Mouse (Mus musculus) brain, embryonic 14.5 days (tissue): Measurements from ENCODE around the gene Cox18. TPM values are rescaled to one million over a fixed set of nuclear protein-coding genes. Genes with fewer than 3 reads are reported as not detected.

Source experiments
- DNase-seq: peaks from one replicate; pipeline ENCODE4 v3.0.0-alpha.2; 2011; ENCODE audit warnings: low read depth
- CTCF ChIP-seq: fragments of 200-500 bp; IDR thresholded peaks from 2 replicates; pipeline ENCODE4 v1.5.1; 2012; ENCODE audit warnings: inconsistent platforms, mild to moderate bottlenecking, moderate library complexity, borderline replicate concordance; ENCODE audit not compliant: insufficient read depth, insufficient read length; ENCODE audit errors: extremely low read depth
- POLR2A ChIP-seq: fragments of 200-500 bp; IDR thresholded peaks from 2 replicates; pipeline ENCODE4 v1.6.1; 2012; ENCODE audit warnings: mild to moderate bottlenecking, inconsistent platforms, borderline replicate concordance; ENCODE audit not compliant: poor library complexity, insufficient read depth, insufficient read length, severe bottlenecking; ENCODE audit errors: extremely low read depth
- polyA plus RNA-seq: library from polyadenylated mRNA; depleted of rRNA; stranded (reverse); fragments of >200 nt; gene quantifications from 2 replicates; pipeline ENCODE4 v1.2.3, GENCODE M21; 2012; rRNA removed

Cox18 gene
- polyA plus RNA-seq, 1 experiment = 26.4 TPM

DNA sequence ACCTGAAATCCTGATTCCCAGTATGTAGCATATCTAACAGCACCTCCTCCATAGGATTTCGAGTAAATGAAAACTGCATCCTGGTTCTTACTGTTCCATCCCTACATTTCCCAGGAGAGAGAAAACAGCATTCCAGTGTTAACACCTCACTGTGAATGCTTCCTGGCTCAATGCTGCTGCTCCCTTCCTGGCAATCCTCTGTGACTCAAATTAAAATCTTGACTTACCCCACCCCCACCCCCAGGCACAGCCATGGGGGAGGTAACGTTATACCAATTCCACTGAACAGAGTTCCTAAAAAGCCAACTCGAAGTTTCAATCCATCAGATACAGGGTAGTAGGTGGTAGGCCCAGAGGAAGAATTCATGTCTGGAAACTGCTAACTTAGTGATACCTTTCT is 864 bp downstream of the Cox18 start:
- no peak for TF ChIP-seq CTCF
- TF ChIP-seq POLR2A = no peak

GRCm38 (mm10) chr5:90217791-90218190 is 6.0 kb downstream of the Cox18 start:
- TF ChIP-seq CTCF (no peak), POLR2A (no peak)

More for the DNA sequence above, 864 bp downstream of the Cox18 start:
- no peak for DNase-seq

DNA sequence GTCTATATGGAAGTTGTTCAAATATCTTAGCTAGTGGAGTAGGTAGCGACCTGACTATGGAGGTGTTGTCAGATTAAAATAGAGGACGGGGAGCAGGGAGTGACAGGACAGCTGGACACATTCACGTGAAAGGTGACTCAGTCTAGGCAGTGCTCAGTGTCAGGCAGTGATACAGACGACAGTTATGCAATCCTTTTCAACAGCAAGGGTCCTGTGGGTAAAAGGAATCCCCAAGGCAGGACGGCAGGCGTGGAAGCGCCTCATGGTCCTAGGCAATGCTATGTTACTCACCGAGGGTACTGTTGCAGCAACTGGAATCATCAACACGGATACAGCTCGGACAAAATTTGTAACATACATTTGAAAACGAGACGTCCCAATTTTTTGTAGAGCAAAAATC is 6.6 kb downstream of the Cox18 start:
- no peak for DNase-seq
- TF ChIP-seq POLR2A = no peak
- TF ChIP-seq CTCF = no peak

More at GRCm38 (mm10) chr5:90217791-90218190, 6.0 kb downstream of the Cox18 start:
- DNase-seq = no peak

GRCm38 (mm10) chr5:90213356-90213755 is 10.4 kb downstream of the Cox18 start:
- TF ChIP-seq CTCF = no peak
- no peak for TF ChIP-seq POLR2A
- DNase-seq = no peak

DNA sequence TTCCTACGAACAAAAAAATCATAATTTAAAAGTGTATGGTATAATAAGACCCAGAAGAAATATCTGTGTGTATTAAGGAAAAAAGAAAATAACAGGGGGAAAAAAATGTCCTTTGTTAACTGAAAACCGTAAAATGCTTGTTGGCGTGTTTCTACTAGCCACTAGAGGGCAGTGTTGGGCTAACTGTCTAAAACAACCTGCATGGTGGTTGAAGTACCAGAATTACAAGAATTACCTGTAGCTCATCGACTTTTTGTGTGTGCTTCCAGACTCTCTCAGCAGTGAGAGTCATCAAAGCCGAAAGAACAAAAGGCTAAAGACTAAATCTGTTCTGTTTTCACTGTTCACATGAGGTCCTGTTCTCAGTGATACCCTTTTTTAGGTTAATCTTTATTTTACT is 20.6 kb downstream of the Cox18 start:
- DNase-seq = peak; percentile 84
- peak; percentile 73 for TF ChIP-seq CTCF
- no peak for TF ChIP-seq POLR2A

GRCm38 (mm10) chr5:90202447-90203117 is 21.2 kb downstream of the Cox18 start:
- no peak for DNase-seq
- TF ChIP-seq POLR2A = no peak
- no peak for TF ChIP-seq CTCF

DNA sequence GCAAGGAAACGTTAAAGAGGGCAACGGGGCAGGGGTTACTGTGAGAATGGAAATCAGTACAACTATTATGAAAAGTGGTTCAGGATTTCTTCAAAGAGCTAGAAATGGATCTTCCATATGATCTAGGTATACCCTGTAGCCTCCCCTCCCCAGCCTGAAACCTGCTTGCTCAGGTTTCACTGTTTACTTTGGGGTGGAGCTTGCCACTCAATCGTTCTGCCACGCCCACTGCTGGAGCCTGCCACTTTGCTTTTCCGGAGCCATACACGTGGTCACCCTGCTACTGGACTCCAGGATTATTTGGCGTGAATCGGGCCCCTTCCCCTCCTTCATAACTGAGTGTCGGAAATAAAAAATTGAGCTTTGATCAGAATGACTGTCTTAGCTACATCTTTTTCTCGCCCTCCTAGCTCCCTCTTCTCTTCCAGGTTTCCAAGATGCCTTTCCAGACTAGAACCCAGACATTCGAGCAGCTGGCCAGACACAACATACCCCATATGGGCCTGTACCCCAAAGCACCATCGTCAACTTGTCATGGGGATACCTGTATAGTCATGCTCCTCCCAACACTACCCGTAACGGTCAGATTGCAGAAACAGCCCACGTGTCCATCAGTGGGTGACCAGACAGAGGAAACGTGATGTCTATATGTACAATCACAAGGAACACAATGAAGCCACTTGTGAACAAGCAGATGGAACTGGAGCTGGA is 23.7 kb downstream of the Cox18 start:
- TF ChIP-seq POLR2A = no peak
- no peak for TF ChIP-seq CTCF
- no peak for DNase-seq

- DNase-seq = peak; percentile 87
- peak; percentile 78; the same call in 1 of the 2 replicates for TF ChIP-seq CTCF
- TF ChIP-seq POLR2A = no peak
These were observed 29.0 kb downstream of the Cox18 start for GRCm38 (mm10) chr5:90194831-90195230.

DNA sequence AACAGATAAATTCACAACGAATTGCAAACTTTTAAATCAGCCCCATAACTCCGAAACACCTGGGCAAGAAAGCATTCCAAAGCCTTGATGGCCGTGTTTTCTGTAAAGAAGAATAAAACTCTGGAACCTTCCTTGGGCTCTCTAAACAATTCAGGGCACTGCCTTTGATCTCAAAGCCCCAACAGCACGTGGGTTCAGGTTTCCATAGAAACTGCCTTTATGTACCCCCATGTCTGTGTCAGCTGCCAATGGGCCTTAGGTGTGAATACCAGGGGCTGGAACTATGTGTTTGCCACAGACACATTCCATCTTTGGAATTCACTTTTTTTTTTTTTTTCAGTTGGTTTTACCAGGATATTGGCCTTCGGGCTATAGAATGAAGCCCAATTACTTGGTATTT is 41.0 kb downstream of the Cox18 start:
- TF ChIP-seq CTCF = no peak
- no peak for TF ChIP-seq POLR2A
- DNase-seq = no peak

DNA sequence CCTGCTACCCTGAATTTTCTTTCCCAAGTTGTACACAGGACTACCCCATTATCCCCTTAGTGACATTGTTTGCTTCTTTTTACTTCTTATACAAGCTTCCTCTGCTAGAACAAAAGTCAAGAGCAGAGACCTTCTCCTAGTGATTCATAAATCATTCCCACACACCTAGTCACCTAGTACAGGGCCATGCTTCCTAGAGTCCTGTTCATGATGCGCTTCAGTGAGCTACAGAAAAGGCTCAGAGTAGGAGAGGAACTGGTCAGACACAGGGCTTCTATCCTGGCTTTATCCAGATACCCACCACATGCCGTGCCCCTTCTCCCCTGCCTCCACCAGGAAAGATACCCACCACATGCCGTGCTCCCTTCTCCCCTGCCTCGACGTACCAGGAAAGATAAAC is 44.7 kb downstream of the Cox18 start:
- TF ChIP-seq POLR2A = no peak
- no peak for TF ChIP-seq CTCF
- DNase-seq = no peak

- no peak for TF ChIP-seq POLR2A
These were observed 45.7 kb downstream of the Cox18 start for GRCm38 (mm10) chr5:90178116-90178515.

More at GRCm38 (mm10) chr5:90178116-90178515, 45.7 kb downstream of the Cox18 start:
- no peak for DNase-seq

Other genes with a start within 250 kb of the Cox18 start
- gene Ankrd17, start 142.6 kb upstream of the Cox18 start, polyA plus RNA-seq = 57.6 and 70.6 TPM in 2 replicates
- 2.5 and 3.5 TPM in 2 replicates for gene Gm9958, start 143.2 kb upstream of the Cox18 start, polyA plus RNA-seq
- gene Alb, start 236.9 kb upstream of the Cox18 start, polyA plus RNA-seq = 0.43 and 1.8 TPM in 2 replicates